Mouse (Mus musculus) c-Kit-positive CD71-positive TER-119-positive erythroid progenitor cells, embryonic 14.5 days (primary cell): ENCODE results near the gene Tmem164.

Experiments
- DNase-seq: peaks from one replicate; pipeline ENCODE4 v3.0.0-alpha.2; 2013; ENCODE audit warnings: low spot score

Tmem164 gene

GRCm38 (mm10) chrX:142750775-142751174 is 69.6 kb downstream of the Tmem164 start:
- DNase-seq = no peak

DNA sequence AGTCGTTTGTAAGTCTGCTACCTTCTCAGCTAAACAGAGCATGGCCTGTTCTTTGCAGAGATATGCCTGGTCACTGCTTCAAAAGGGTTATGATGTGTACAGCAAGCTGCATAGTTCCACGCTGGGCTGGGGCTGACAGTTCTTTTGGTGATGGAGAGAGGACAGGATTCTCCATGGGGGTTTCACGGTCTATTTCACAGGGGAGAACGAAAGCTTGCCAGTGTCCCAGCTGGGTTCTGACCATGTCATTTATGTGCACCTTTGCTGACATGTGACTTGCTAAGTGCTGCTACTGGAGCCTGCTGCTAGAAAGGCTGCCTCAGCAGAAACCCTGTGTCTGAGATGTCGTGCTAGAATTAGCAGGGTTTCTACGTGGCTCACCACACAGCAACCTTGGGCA is 74.3 kb downstream of the Tmem164 start:
- DNase-seq = no peak

DNA sequence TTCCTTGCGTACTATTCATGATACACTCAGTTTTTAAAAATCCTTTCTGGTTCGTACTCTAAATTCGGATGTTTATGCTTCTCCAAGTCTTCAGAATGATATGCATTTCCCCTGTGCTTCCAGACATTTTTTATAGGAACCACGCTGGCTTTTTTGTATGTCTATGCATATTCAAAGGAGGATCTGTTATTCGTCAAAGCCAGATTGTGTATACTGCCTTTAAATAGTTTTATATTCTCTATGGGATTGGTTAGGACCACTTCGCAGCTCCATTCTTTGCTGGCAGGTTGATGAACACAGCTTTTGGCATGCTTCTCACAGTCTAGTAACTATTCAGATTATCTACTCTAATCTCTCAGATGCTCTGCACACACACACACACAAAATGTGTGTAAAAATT is 79.2 kb downstream of the Tmem164 start:
- DNase-seq = no peak

DNA sequence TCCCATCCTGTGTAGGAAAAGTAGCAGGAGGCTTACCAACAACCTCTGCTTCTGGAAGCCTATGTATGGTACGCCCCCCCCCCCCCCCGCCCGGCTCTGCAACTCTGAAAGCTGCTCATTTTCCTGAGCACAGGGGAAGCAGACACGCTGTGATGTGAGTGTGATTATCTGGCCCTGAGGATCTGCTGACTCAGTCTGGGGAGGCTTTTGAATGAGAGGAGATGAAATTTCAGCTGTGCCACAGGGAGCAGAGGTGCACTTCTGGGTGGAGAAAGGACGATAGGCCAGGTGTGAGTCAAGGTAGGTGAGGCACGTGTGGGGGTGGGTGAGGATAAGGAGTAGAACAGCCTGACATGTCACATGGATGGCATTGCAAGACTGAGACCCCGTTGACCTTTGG is 82.1 kb downstream of the Tmem164 start:
- DNase-seq = no peak

- no peak for DNase-seq
Observed at GRCm38 (mm10) chrX:142769698-142770097, 88.5 kb downstream of the Tmem164 start.

DNA sequence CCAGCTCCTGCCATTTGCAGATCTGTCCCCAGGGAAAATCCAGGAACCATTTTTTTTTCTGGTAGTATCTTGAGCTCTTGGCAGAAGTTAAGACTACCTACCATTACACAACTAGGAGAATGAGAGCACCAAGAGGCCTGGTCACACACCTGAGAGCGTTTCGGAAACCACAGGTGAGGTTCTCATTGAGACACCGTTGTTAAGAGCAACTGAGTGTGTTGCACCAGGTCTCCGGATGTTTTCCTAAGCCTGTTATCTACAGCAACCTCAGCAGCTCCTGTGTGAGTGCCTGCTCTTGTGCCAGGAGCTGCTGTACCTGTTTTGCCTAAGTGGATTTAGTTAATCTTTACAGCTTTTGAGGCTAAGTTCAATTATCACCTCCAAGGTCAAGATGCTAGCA is 92.5 kb downstream of the Tmem164 start:
- DNase-seq = no peak

GRCm38 (mm10) chrX:142776131-142776530 is 94.9 kb downstream of the Tmem164 start:
- no peak for DNase-seq

- DNase-seq = peak; percentile 57
Observed at GRCm38 (mm10) chrX:142778638-142779037, 97.4 kb downstream of the Tmem164 start.

- DNase-seq = no peak
Observed at GRCm38 (mm10) chrX:142786160-142787052, 105.2 kb downstream of the Tmem164 start.

DNA sequence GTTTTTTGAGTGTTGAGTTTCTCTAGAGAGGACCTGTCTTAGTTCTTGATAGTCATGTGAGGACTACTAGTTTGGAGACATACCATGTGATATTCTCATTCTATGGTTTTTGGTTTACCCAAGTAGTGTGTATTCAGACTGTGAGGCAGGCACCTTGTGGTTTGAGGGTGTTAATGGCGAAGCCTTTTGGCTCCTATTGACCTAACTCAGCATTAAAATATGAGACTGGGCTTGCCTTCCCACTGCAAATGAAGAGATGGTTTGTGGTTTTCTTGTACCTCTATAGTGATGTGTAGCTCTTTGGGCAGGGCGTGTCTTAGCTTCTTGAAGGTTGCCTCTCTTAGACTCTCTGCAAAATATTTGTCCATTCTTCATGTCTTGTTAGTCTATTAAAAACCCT is 111.0 kb downstream of the Tmem164 start:
- DNase-seq = no peak

DNA sequence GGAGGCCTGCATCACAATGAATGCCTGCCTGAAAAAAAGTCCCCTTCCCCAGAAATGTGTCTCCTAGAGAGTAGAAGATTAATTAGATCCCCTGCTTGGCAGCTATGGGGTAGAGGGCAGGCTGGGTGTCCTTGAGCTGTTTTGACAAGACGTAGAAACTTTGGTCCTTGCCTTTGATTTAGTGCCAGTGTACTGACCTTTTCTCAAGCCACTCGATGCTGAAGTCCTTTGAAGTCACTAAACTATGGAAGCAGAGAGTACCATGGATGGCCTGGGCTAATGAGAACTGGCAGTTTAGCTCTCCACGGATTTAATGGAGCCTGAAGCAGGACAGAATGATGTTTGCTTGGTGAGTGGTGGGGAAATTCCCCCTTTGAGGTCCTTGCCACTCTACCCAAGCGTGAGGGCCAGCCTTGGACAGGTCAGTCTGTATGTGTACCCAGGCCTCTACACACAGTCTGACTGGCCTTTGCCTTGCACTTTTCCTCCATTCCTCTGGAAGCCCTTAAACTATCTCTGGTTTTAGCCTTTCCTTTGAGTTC is 112.9 kb downstream of the Tmem164 start:
- DNase-seq = no peak

GRCm38 (mm10) chrX:142804596-142804995 is 123.4 kb downstream of the Tmem164 start:
- no peak for DNase-seq

- DNase-seq = no peak
Observed at GRCm38 (mm10) chrX:142806126-142806525, 124.9 kb downstream of the Tmem164 start.

DNA sequence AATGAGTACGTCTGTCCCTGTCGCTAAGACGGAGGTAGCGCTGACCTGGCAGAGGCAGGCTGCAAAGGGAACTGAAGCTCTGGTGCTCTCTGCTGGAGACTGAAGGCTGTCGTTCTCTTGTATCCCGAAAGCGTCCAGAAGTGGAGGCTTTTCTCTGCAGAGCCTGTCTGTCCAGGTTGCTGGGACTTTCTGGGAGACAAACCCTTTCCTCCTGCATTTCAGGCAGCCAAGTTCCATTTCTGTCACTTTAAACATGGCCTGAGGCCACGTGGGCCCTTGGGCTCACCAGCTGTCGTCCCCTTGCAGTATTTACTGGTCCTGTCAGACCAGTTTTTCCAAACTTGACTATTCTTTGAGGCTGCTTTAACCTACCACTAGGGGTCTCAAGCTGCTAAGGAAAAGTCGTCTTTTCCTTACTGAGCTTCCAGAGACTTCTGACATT is 125.4 kb downstream of the Tmem164 start:
- DNase-seq = no peak

GRCm38 (mm10) chrX:142808411-142808810 is 127.2 kb downstream of the Tmem164 start:
- peak; percentile 44 for DNase-seq

DNA sequence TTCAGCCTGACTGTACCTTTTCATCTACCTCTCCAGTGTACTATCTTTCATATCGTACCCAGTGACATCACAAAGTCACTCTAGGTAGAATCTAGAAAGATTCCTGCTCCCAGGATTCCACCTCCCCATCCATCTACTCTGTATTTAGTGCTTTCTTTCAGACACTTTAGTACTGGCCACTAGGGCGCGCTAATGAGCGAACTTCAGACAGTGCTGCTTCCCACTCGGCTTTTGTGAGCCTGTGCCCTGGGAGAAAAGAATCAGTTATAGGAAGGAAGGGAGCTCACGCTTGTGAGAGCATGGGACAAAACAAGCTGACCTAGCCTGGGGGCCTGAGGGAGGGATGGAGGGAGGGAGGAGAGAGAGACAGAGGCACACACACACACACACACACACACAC is 131.9 kb downstream of the Tmem164 start:
- DNase-seq = peak; percentile 34

DNA sequence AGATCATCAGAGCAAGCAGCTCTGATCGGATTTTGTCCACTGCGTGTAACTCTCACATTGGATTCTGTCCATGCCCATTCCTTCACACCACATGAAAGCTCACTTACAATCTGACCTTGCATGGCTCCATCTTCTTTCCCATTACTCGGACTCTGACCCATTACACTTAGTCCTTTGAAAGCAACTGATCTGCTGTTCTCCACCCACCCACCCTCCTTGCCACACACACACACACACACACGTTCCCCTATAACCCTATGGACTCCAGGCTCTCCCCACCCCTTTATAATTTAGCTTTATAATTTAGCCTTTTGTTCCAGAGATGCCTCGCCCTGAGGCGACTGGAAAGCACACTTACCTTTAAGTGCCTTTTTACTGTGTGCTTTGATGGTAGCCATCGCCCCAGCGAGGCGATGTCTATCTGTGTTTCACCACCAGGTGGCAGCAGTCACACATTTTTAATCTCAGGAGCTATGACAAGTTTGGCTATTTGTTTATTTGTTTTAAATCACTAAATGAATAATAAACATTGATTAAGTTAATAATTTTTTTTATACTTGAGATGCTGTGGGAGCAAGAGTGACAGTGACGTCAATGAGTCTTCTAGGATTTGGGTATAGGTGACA is 137.0 kb downstream of the Tmem164 start:
- DNase-seq = peak; percentile 44

DNA sequence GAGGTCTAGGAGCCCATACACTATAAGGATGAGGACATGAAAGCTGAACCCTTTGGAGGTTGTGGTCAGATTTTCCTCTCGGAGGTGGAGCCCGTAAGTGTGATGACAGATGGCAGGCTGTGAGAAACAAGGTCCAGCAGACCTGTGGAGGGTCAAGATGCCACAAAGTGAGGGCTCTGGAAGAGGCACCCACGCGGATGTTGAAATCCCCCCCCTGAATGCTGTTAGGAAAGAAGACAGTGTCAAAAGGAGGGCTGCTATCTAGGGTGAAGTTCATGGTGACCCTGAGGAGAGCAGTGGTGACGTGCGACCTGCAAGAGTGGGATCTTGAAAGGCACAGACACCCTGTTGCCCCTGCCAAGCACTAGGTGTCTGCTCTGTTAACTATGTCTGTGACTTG is 140.0 kb downstream of the Tmem164 start:
- no peak for DNase-seq

DNA sequence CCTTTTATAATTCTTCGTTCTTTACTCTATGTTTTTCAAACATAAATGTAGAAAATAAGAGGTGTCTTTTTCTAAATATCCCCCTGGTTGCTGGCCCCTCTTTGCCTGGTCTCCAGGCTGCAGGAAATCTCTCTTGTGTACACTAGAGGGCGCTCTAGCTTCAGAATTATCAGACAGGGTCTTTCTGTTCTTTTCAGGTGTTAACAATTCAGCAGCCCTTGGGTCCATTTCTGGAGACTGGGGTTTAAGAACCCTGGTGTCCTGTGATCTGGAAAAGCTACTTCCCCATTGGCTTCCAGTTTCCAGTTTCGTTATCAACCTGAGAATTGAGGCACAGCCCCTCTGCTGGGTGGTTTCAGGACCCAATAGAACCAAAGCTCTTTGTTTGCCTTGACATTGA is 140.6 kb downstream of the Tmem164 start:
- peak; percentile 19 for DNase-seq

GRCm38 (mm10) chrX:142825309-142825708 is 144.1 kb downstream of the Tmem164 start:
- DNase-seq = no peak

GRCm38 (mm10) chrX:142827644-142828043 is 146.4 kb downstream of the Tmem164 start:
- no peak for DNase-seq

DNA sequence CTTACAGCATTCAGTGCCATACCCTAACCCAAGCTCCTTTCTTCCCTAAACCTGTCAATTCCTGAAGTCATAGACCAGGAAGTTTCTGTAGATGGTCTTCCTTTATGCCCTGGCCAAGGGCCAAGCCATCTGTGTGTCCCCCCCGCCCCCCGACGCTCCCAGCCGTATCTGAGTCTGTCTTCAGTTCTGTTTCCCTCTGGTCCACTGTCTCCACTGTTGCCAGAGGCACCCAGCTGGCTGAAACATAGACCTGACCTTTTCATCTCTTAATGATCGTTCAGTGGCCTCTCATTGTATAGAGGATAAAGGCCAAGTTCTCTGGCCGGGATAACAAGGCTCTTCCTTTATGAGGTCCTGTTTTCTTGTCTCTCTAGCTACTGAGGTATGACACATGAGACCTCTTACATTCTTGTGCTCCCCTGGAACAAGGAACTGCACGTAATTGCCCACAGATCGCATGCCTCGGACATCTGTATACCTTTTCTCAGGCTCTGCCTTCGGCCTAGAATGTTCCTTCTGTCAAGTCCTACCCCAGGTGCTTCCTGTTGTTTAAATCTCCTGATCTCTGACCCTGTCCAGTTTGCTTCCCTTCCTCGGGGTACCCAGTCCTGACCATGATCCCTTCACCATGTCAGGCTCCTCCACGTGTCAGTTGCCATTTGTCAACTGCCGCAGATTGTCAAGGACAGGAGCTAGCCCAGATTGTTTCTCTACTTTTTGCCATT is 147.1 kb downstream of the Tmem164 start:
- no peak for DNase-seq
